Mouse (Mus musculus): ENCODE measurements around the gene Gm20388. TPM values are rescaled to one million over a fixed set of nuclear protein-coding genes. Genes with fewer than 3 reads are reported as not detected.

Gene Gm20388
- polyA plus RNA-seq, 1 experiment = 23.9 TPM

- Histone ChIP-seq H3K27ac (ENCODE audit: insufficient read depth, low read length) (no peak overlapping the region), H3K4me3 (ENCODE audit: insufficient read depth, low read length) (no peak overlapping the region), H3K4me1 (ENCODE audit: control insufficient read depth, insufficient read depth, low read length) (no peaks in the 10 kb centered on the region)
- TF ChIP-seq POLR2A (IDR thresholded peaks at IDR 0.05; ENCODE audit: extremely low read depth, insufficient read depth, low read length) (no peak), CTCF (IDR thresholded peaks at IDR 0.05; ENCODE audit: extremely low read depth, insufficient read depth, low read length) (no peak)
Observed at GRCm38 (mm10) chr8:120950674-120951218, 1040.1 kb downstream of the Gm20388 start.

- Histone ChIP-seq H3K27ac (ENCODE audit: insufficient read depth, low read length) (no peak overlapping the region), H3K4me1 (ENCODE audit: control insufficient read depth, insufficient read depth, low read length) (no peaks in the 10 kb centered on the region), H3K4me3 (ENCODE audit: insufficient read depth, low read length) (no peak overlapping the region)
- TF ChIP-seq POLR2A (IDR thresholded peaks at IDR 0.05; ENCODE audit: extremely low read depth, insufficient read depth, low read length) (no peak), CTCF (IDR thresholded peaks at IDR 0.05; ENCODE audit: extremely low read depth, insufficient read depth, low read length) (no peak)
Observed at GRCm38 (mm10) chr8:120959470-120959891, 1048.8 kb downstream of the Gm20388 start.

GRCm38 (mm10) chr8:120962606-120963380, 1052.2 kb downstream of the Gm20388 start:
- TF ChIP-seq CTCF (IDR thresholded peaks at IDR 0.05; ENCODE audit: extremely low read depth, insufficient read depth, low read length) (no peak), POLR2A (IDR thresholded peaks at IDR 0.05; ENCODE audit: extremely low read depth, insufficient read depth, low read length) (no peak)
- H3K4me3 ChIP-seq (ENCODE audit: insufficient read depth, low read length) = no peak overlapping the region

GRCm38 (mm10) chr8:120966557-120966956, 1055.9 kb downstream of the Gm20388 start:
- Histone ChIP-seq H3K4me3 (ENCODE audit: insufficient read depth, low read length) (no peak overlapping the region), H3K27ac (ENCODE audit: insufficient read depth, low read length) (no peak overlapping the region), H3K4me1 (ENCODE audit: control insufficient read depth, insufficient read depth, low read length) (no peaks in the 10 kb centered on the region)
- TF ChIP-seq POLR2A (IDR thresholded peaks at IDR 0.05; ENCODE audit: extremely low read depth, insufficient read depth, low read length) (no peak), CTCF (IDR thresholded peaks at IDR 0.05; ENCODE audit: extremely low read depth, insufficient read depth, low read length) (no peak)

More at GRCm38 (mm10) chr8:120962606-120963380, 1052.2 kb downstream of the Gm20388 start:
- H3K27ac ChIP-seq (ENCODE audit: insufficient read depth, low read length) = no peak overlapping the region
- no peaks in the 10 kb centered on the region for H3K4me1 ChIP-seq (ENCODE audit: control insufficient read depth, insufficient read depth, low read length)

- no peak overlapping the region for H3K4me3 ChIP-seq (ENCODE audit: insufficient read depth, low read length)
- H3K27ac ChIP-seq (ENCODE audit: insufficient read depth, low read length) = no peak overlapping the region
- H3K4me1 ChIP-seq (ENCODE audit: control insufficient read depth, insufficient read depth, low read length) = no peaks in the 10 kb centered on the region
- TF ChIP-seq CTCF (IDR thresholded peaks at IDR 0.05; ENCODE audit: extremely low read depth, insufficient read depth, low read length) (no peak), POLR2A (IDR thresholded peaks at IDR 0.05; ENCODE audit: extremely low read depth, insufficient read depth, low read length) (no peak)
Observed at GRCm38 (mm10) chr8:120968308-120968707, 1057.7 kb downstream of the Gm20388 start.

- H3K4me3 ChIP-seq (ENCODE audit: insufficient read depth, low read length) = no peak overlapping the region
- TF ChIP-seq CTCF (IDR thresholded peaks at IDR 0.05; ENCODE audit: extremely low read depth, insufficient read depth, low read length) (peak; percentile 46), POLR2A (IDR thresholded peaks at IDR 0.05; ENCODE audit: extremely low read depth, insufficient read depth, low read length) (no peak)
- H3K4me1 ChIP-seq (ENCODE audit: control insufficient read depth, insufficient read depth, low read length) = no peaks in the 10 kb centered on the region
- H3K27ac ChIP-seq (ENCODE audit: insufficient read depth, low read length) = no peak overlapping the region
Observed at GRCm38 (mm10) chr8:120970346-120970745, 1059.7 kb downstream of the Gm20388 start.

- Histone ChIP-seq H3K27ac (ENCODE audit: insufficient read depth, low read length) (no peak overlapping the region), H3K4me1 (ENCODE audit: control insufficient read depth, insufficient read depth, low read length) (no peaks in the 10 kb centered on the region), H3K4me3 (ENCODE audit: insufficient read depth, low read length) (peak overlapping the region; percentile 29; the same call in 1 of the 2 replicates)
- TF ChIP-seq POLR2A (IDR thresholded peaks at IDR 0.05; ENCODE audit: extremely low read depth, insufficient read depth, low read length) = no peak
- TF ChIP-seq CTCF (IDR thresholded peaks at IDR 0.05; ENCODE audit: extremely low read depth, insufficient read depth, low read length) = no peak
Observed at GRCm38 (mm10) chr8:120971691-120972469, 1061.2 kb downstream of the Gm20388 start.

- TF ChIP-seq POLR2A (IDR thresholded peaks at IDR 0.05; ENCODE audit: extremely low read depth, insufficient read depth, low read length) (no peak), CTCF (IDR thresholded peaks at IDR 0.05; ENCODE audit: extremely low read depth, insufficient read depth, low read length) (no peak)
- Histone ChIP-seq H3K4me3 (ENCODE audit: insufficient read depth, low read length) (no peak overlapping the region), H3K4me1 (ENCODE audit: control insufficient read depth, insufficient read depth, low read length) (no peaks in the 10 kb centered on the region), H3K27ac (ENCODE audit: insufficient read depth, low read length) (no peak overlapping the region)
Observed at GRCm38 (mm10) chr8:120973046-120973445, 1062.4 kb downstream of the Gm20388 start.

- TF ChIP-seq POLR2A (IDR thresholded peaks at IDR 0.05; ENCODE audit: extremely low read depth, insufficient read depth, low read length) = no peak
- TF ChIP-seq CTCF (IDR thresholded peaks at IDR 0.05; ENCODE audit: extremely low read depth, insufficient read depth, low read length) = no peak
- Histone ChIP-seq H3K27ac (ENCODE audit: insufficient read depth, low read length) (no peak overlapping the region), H3K4me3 (ENCODE audit: insufficient read depth, low read length) (no peak overlapping the region), H3K4me1 (ENCODE audit: control insufficient read depth, insufficient read depth, low read length) (no peaks in the 10 kb centered on the region)
Observed at GRCm38 (mm10) chr8:120977131-120977530, 1066.5 kb downstream of the Gm20388 start.

Measured in cortical plate, adult 2 months (tissue).